27 mouse cellular contexts compared by ENCODE assay signal in genomic region chr6:73628600-73628999, GRCm38 (mm10).
DNase-seq lines count a peak whose midpoint lies in the region; ATAC-seq and TF ChIP-seq lines count a peak whose summit lies in the region.
"Had no signal": no experiment of that assay in that cellular context is flagged by ENCODE, and none has a peak within 500 bp of the region (broad histone marks: within the 10 kb centered on the region; RNA-seq: fewer than 3 reads in every experiment).

No protein-coding gene starts in this region.

- peaks cover 72% of the 10 kb centered on the region for H3K27me3 ChIP-seq in forebrain, embryonic 10.5 days (ENCODE audit: poor library complexity, severe bottlenecking)
- H3K27me3 ChIP-seq in forebrain, postnatal 0 days (ENCODE audit: insufficient read depth, low read length): no peaks in the 10 kb centered on the region
- H3K27me3 ChIP-seq in kidney, embryonic 14.5 days (ENCODE audit: control insufficient read depth, insufficient read depth, low read length): no peaks in the 10 kb centered on the region
- no peaks in the 10 kb centered on the region for H3K27me3 ChIP-seq in forebrain, embryonic 16.5 days (replicated peaks; ENCODE audit: control insufficient read depth, insufficient read depth, low read length)
- H3K27me3 ChIP-seq: embryonic facial prominence, embryonic 13.5 days; heart, embryonic 15.5 days; hindbrain, embryonic 15.5 days; intestine, embryonic 15.5 days; liver, embryonic 13.5 days; megakaryocyte, embryonic 14.5 days; stomach, embryonic 15.5 days had no signal

- H3K4me1 ChIP-seq in forebrain, embryonic 10.5 days: no peaks in the 10 kb centered on the region
- no peaks in the 10 kb centered on the region for H3K4me1 ChIP-seq in forebrain, postnatal 0 days (ENCODE audit: insufficient read depth)
- H3K4me1 ChIP-seq in kidney, embryonic 14.5 days (ENCODE audit: control insufficient read depth, insufficient read depth, low read length): no peaks in the 10 kb centered on the region
- H3K4me1 ChIP-seq in forebrain, embryonic 16.5 days (replicated peaks; ENCODE audit: control insufficient read depth, insufficient read depth, low read length): no peaks in the 10 kb centered on the region
- H3K4me1 ChIP-seq: embryonic facial prominence, embryonic 13.5 days; heart, embryonic 15.5 days; hindbrain, embryonic 15.5 days; intestine, embryonic 15.5 days; liver, embryonic 13.5 days; megakaryocyte, embryonic 14.5 days; stomach, embryonic 15.5 days had no signal

- no peak overlapping the region for H3K4me2 ChIP-seq in forebrain, postnatal 0 days (ENCODE audit: low read depth)
- H3K4me2 ChIP-seq in kidney, embryonic 14.5 days (replicated peaks; ENCODE audit: low read depth, low read length): no peak overlapping the region
- H3K4me2 ChIP-seq in forebrain, embryonic 16.5 days (ENCODE audit: low read length): no peak overlapping the region
- H3K4me2 ChIP-seq: embryonic facial prominence, embryonic 13.5 days; heart, embryonic 15.5 days; hindbrain, embryonic 15.5 days; intestine, embryonic 15.5 days; liver, embryonic 13.5 days; lung, embryonic 14.5 days; stomach, embryonic 15.5 days had no signal

- no peaks in the 10 kb centered on the region for H3K9me3 ChIP-seq in forebrain, embryonic 10.5 days
- no peaks in the 10 kb centered on the region for H3K9me3 ChIP-seq in forebrain, postnatal 0 days (ENCODE audit: low read length)
- no peaks in the 10 kb centered on the region for H3K9me3 ChIP-seq in kidney, embryonic 14.5 days (ENCODE audit: control insufficient read depth, low read length)
- H3K9me3 ChIP-seq in forebrain, embryonic 16.5 days (ENCODE audit: control insufficient read depth, low read length): no peaks in the 10 kb centered on the region
- H3K9me3 ChIP-seq: embryonic facial prominence, embryonic 13.5 days; heart, embryonic 15.5 days; hindbrain, embryonic 15.5 days; intestine, embryonic 15.5 days; liver, embryonic 13.5 days; stomach, embryonic 15.5 days had no signal

- WGBS in forebrain, embryonic 10.5 days: 7% methylated on average over 1 of the region's 1 CpGs
- WGBS in forebrain, postnatal 0 days: 5% methylated on average over 1 of the region's 1 CpGs
- WGBS in kidney, embryonic 14.5 days: 38% methylated on average over 1 of the region's 1 CpGs
- WGBS in forebrain, embryonic 16.5 days: 3% methylated on average over 1 of the region's 1 CpGs

- no peak for TF ChIP-seq CTCF in forebrain, postnatal 0 days (IDR thresholded peaks at IDR 0.05; ENCODE audit: low read depth)

- no peak for ATAC-seq in forebrain, postnatal 0 days
- ATAC-seq in kidney, embryonic 14.5 days (ENCODE audit: low FRiP score, low TSS enrichment): peak; percentile 90
- ATAC-seq in forebrain, embryonic 16.5 days: peak; percentile 49; the same call in 1 of the 2 replicates
- ATAC-seq: CD4-positive, CD25-positive, alpha-beta regulatory T cell, adult 4 months; intestine, embryonic 15.5 days; midbrain, embryonic 16.5 days had no signal

- peak; percentile 18 for DNase-seq in forebrain, embryonic 10.5 days (ENCODE audit: extremely low spot score, low spot score)
- DNase-seq in forebrain, postnatal 0 days: no peak
- no peak for DNase-seq in kidney, postnatal 25 days
- DNase-seq in Muller cell, postnatal 12 days (ENCODE audit: inconsistent ontology term): peak; percentile 81
- no peak for DNase-seq in heart, adult 9 months (ENCODE audit: low spot score in 2 of 2)
- DNase-seq: adrenal gland, postnatal 36 days; cerebellum, adult 11 months; cerebellum, adult 9-11 months; gastrocnemius, adult 2 months; heart, postnatal 4 days; liver, embryonic 13.5 days; lung, embryonic 14.5 days; lung, postnatal 36 days; thymus, adult 2 months; thymus, postnatal 4 days had no signal

- H3K36me3 ChIP-seq in forebrain, embryonic 10.5 days (replicated peaks): no peaks in the 10 kb centered on the region
- H3K36me3 ChIP-seq in forebrain, postnatal 0 days (ENCODE audit: insufficient read depth): no peaks in the 10 kb centered on the region
- no peaks in the 10 kb centered on the region for H3K36me3 ChIP-seq in kidney, embryonic 14.5 days (ENCODE audit: control insufficient read depth, insufficient read depth, low read length)
- no peaks in the 10 kb centered on the region for H3K36me3 ChIP-seq in forebrain, embryonic 16.5 days (ENCODE audit: control insufficient read depth, insufficient read depth)
- H3K36me3 ChIP-seq: embryonic facial prominence, embryonic 13.5 days; heart, embryonic 15.5 days; hindbrain, embryonic 15.5 days; intestine, embryonic 15.5 days; liver, embryonic 13.5 days; stomach, embryonic 15.5 days had no signal

- no peak overlapping the region for H3K4me3 ChIP-seq in forebrain, embryonic 10.5 days
- H3K4me3 ChIP-seq in forebrain, postnatal 0 days (ENCODE audit: low read depth, low read length): no peak overlapping the region
- H3K4me3 ChIP-seq in kidney, embryonic 14.5 days (ENCODE audit: low read length): no peak overlapping the region
- no peak overlapping the region for H3K4me3 ChIP-seq in forebrain, embryonic 16.5 days (replicated peaks; ENCODE audit: low read length)
- H3K4me3 ChIP-seq: embryonic facial prominence, embryonic 13.5 days; erythroblast, embryonic 14.5 days; gastrocnemius, adult 2 months; heart, embryonic 15.5 days; hindbrain, embryonic 15.5 days; intestine, embryonic 15.5 days; left cerebral cortex, adult 2 months; liver, embryonic 13.5 days; megakaryocyte, embryonic 14.5 days; stomach, embryonic 15.5 days had no signal

- no peak overlapping the region for H3K27ac ChIP-seq in forebrain, embryonic 10.5 days
- H3K27ac ChIP-seq in forebrain, postnatal 0 days (ENCODE audit: low read depth, low read length): no peak overlapping the region
- no peak overlapping the region for H3K27ac ChIP-seq in kidney, embryonic 14.5 days (ENCODE audit: low read depth, low read length)
- no peak overlapping the region for H3K27ac ChIP-seq in forebrain, embryonic 16.5 days (ENCODE audit: low read length)
- H3K27ac ChIP-seq: embryonic facial prominence, embryonic 13.5 days; gastrocnemius, adult 2 months; heart, embryonic 15.5 days; hindbrain, embryonic 15.5 days; intestine, embryonic 15.5 days; left cerebral cortex, adult 2 months; liver, embryonic 13.5 days; stomach, embryonic 15.5 days had no signal

- no peak overlapping the region for H3K9ac ChIP-seq in forebrain, postnatal 0 days
- no peak overlapping the region for H3K9ac ChIP-seq in kidney, embryonic 14.5 days (ENCODE audit: low read depth, low read length)
- H3K9ac ChIP-seq in forebrain, embryonic 16.5 days (replicated peaks; ENCODE audit: low read depth, low read length): no peak overlapping the region
- H3K9ac ChIP-seq: embryonic facial prominence, embryonic 13.5 days; heart, embryonic 15.5 days; hindbrain, embryonic 15.5 days; intestine, embryonic 15.5 days; liver, embryonic 13.5 days; lung, embryonic 14.5 days; stomach, embryonic 15.5 days had no signal

Comparison
In these comparisons a context has a peak if more than half of its experiments do, and no peak if none do; other contexts are left out.
1. DNase-seq: peak in forebrain, embryonic 10.5 days (single experiment) and Muller cell, postnatal 12 days (single experiment); none in forebrain, postnatal 0 days (single experiment), kidney, postnatal 25 days (0 of 2) and heart, adult 9 months (0 of 2).